Mouse (Mus musculus) limb, embryonic 11.5 days (tissue): ENCODE data around the gene Hebp2. TPM values are rescaled to one million over a fixed set of nuclear protein-coding genes. Genes with fewer than 3 reads are reported as not detected.
"Not testable (repeated sequence)": the region's sequence is repeated elsewhere in the genome, so short reads cannot be mapped to it uniquely, and the experiment has no call there.

Source experiments
- ATAC-seq: fragments of 200-750 bp; cut with Nextera tagmentation; 2 replicates; pipeline ENCODE4 v1.8.0; 2017; ENCODE audit warnings: low read depth; ENCODE audit not compliant: insufficient number of reproducible peaks, low FRiP score, low TSS enrichment
- DNase-seq: peaks from one replicate; pipeline ENCODE4 v3.0.0-alpha.2; 2015; ENCODE audit warnings: low spot score
- H3K27ac ChIP-seq: fragments of 300-500 bp; sonication (generic); replicated peaks from 2 replicates; pipeline ENCODE4 v1.5.1; 2014; ENCODE audit warnings: low read depth, mild to moderate bottlenecking, low read length
- H3K27me3 ChIP-seq: fragments of 300-500 bp; sonication (generic); 2 replicates; pipeline ENCODE4 v1.6.1; 2014; ENCODE audit warnings: mild to moderate bottlenecking, low read length, mixed read lengths; ENCODE audit not compliant: control insufficient read depth, insufficient read depth
- H3K36me3 ChIP-seq: fragments of 300-500 bp; sonication (generic); 2 replicates; pipeline ENCODE4 v1.6.1; 2014; ENCODE audit warnings: mild to moderate bottlenecking, low read length, moderate library complexity, mixed read lengths; ENCODE audit not compliant: control insufficient read depth, insufficient read depth
- H3K4me1 ChIP-seq: fragments of 300-500 bp; sonication (generic); 2 replicates; pipeline ENCODE4 v1.6.1; 2014; ENCODE audit warnings: low read length, mixed read lengths; ENCODE audit not compliant: control insufficient read depth, insufficient read depth
- H3K4me2 ChIP-seq: fragments of 300-500 bp; sonication (generic); 2 replicates; pipeline ENCODE4 v1.6.1; 2014; ENCODE audit warnings: low read depth, mild to moderate bottlenecking, moderate library complexity; ENCODE audit not compliant: severe bottlenecking
- H3K4me3 ChIP-seq: fragments of 300-500 bp; sonication (generic); 2 replicates; pipeline ENCODE4 v1.5.1; 2014; ENCODE audit warnings: low read depth, low read length
- H3K9ac ChIP-seq: fragments of 300-500 bp; sonication (generic); 2 replicates; pipeline ENCODE4 v1.6.1; 2014; ENCODE audit warnings: mild to moderate bottlenecking, low read length
- H3K9me3 ChIP-seq: fragments of 300-500 bp; sonication (generic); 2 replicates; pipeline ENCODE4 v1.6.1; 2016; ENCODE audit warnings: low read length; ENCODE audit not compliant: control insufficient read depth
- WGBS: fragments of 180-500 bp; shearing (Covaris S2); extraction: QIAGEN DNeasy Blood & Tissue Kit; methylation state at CpG from one replicate; pipeline ENCODE4 v1.1.7; 2014; 5-methylcytosine and 5-hydroxymethylcytosine counted together
- polyA plus RNA-seq: library from polyadenylated mRNA; unstranded; fragments of >200 nt; fragmentation: Nextera tagmentation; extraction: Ambion mirVana; gene quantifications from 2 replicates; pipeline ENCODE4 v1.2.1, GENCODE M21; 2014

The Hebp2 gene
- 19.7 and 21.0 TPM in 2 replicates for polyA plus RNA-seq

- Histone ChIP-seq H3K27me3 (no peaks in the 10 kb centered on the region), H3K4me1 (no peaks in the 10 kb centered on the region), H3K9ac (peak within 1 kb of the TSS; percentile 66), H3K4me2 (peak within 1 kb of the TSS; percentile 87), H3K27ac (no peak within 1 kb of the TSS), H3K36me3 (no peaks in the 10 kb centered on the region), H3K4me3 (peak within 1 kb of the TSS; percentile 56), H3K9me3 (no peaks in the 10 kb centered on the region)
- DNase-seq (peak; percentile 91), ATAC-seq (peak; percentile 92)
- WGBS = 1% methylated on average over 22 of the region's 22 CpGs
Measured at GRCm38 (mm10) chr10:18545813-18546235, at the start of gene Hebp2. Gene Hebp2 (minus strand): TSS chr10:18546076.

DNA sequence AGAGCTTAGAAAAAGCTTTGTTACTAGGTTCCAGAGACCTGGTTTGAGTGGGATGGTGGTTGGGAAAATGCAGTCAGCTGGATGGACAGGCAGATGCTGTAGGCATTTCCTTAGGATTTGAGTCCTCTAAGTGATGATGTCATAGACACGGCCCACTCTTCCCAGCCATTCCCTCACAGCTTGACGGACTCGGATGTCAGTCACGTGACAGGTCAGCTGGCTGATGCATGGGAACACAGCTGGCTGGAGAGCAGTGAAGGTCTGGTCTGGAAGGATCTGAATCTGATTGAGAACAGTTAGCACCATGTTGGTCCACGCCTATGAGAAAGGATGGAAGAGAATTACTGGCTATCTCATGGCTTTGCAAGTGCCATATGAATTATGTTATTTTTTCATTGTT is 43.6 kb upstream of the Hebp2 start:
- Histone ChIP-seq H3K27ac (no peak overlapping the region), H3K36me3 (no peaks in the 10 kb centered on the region), H3K4me1 (no peaks in the 10 kb centered on the region), H3K4me3 (no peak overlapping the region), H3K27me3 (no peaks in the 10 kb centered on the region), H3K4me2 (no peak overlapping the region), H3K9me3 (no peaks in the 10 kb centered on the region), H3K9ac (no peak overlapping the region)
- no peak for ATAC-seq
- DNase-seq = no peak
- 89% methylated on average over 5 of the region's 5 CpGs for WGBS

- ATAC-seq (no peak), DNase-seq (no peak)
- Histone ChIP-seq H3K9ac (no peak overlapping the region), H3K36me3 (no peaks in the 10 kb centered on the region), H3K4me2 (no peak overlapping the region), H3K9me3 (no peaks in the 10 kb centered on the region), H3K27me3 (no peaks in the 10 kb centered on the region), H3K27ac (no peak overlapping the region), H3K4me3 (no peak overlapping the region), H3K4me1 (no peaks in the 10 kb centered on the region)
- 45% methylated on average over 7 of the region's 7 CpGs for WGBS
Measured at GRCm38 (mm10) chr10:18584188-18584587, 38.3 kb upstream of the Hebp2 start.

DNA sequence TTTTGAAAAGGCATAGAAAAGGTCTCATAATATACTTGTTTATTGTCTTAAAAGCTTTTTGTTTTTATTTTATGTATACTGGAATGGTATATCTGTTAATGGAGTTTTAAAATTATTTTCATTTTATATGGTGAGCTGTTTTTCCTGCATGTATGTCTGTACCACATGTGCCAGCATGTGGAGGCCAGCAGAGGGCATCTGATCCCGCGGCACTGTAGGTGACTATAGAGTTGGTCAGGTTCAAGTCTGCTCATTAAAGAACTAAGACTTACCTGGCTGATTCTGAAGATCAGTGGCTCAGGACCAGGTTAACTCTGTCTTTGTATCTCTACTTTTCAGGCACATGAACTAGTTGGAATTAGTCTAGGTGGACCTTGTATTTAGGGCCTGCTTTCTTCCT is 26.7 kb upstream of the Hebp2 start:
- ATAC-seq = no peak
- no peaks in the 10 kb centered on the region for H3K4me1 ChIP-seq
- H3K4me3 ChIP-seq = no peak overlapping the region
- no peak for DNase-seq
- 47% methylated on average over 2 of the region's 2 CpGs for WGBS
- no peak overlapping the region for H3K9ac ChIP-seq
- H3K36me3 ChIP-seq = no peaks in the 10 kb centered on the region
- no peak overlapping the region for H3K4me2 ChIP-seq
- no peaks in the 10 kb centered on the region for H3K9me3 ChIP-seq
- no peaks in the 10 kb centered on the region for H3K27me3 ChIP-seq
- H3K27ac ChIP-seq = no peak overlapping the region

DNA sequence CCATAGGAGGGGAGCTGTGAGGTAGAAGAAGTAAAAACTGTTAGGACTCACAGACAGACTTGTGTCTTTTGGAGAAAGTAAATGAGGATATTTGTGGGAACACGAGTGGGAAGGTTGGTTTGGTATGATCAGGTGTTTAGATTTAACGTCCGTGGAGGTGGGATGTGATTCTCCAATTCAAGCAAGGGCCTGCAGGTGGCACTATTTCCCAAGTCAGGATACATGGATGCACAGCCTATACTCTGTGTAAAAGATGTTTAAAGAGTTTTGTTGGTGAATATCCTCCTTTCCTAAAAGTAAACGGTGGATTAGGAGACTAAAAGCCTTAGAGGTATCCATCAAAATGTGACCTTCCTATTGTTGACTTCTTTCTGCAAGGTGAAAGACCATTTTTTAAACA is 17.1 kb upstream of the Hebp2 start:
- no peaks in the 10 kb centered on the region for H3K36me3 ChIP-seq
- DNase-seq = peak; percentile 72
- H3K4me2 ChIP-seq = no peak overlapping the region
- no peak for ATAC-seq
- H3K4me1 ChIP-seq = no peaks in the 10 kb centered on the region
- H3K9me3 ChIP-seq = no peaks in the 10 kb centered on the region
- no peak overlapping the region for H3K9ac ChIP-seq
- H3K27me3 ChIP-seq = no peaks in the 10 kb centered on the region
- no peak overlapping the region for H3K4me3 ChIP-seq
- 10% methylated on average over 4 of the region's 4 CpGs for WGBS
- H3K27ac ChIP-seq = no peak overlapping the region

DNA sequence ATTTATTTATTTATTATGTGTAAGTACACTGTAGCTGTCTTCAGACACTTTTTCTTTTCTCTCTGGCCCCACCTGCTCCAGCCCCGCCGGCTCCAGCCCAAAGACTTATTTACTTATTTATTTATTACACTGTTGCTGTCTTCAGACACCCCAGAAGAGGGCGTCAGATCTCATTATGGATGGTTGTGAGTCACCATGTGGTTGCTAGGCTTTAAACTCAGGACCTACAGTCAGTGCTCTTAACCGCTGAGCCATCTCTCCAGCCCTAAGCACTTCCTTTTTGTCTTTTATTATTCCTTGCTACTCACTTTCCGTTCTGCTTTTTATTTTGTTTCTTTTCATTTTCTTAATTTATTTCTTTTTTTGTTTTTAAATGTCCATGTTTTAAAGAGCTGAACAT is 15.6 kb upstream of the Hebp2 start:
- Histone ChIP-seq H3K4me2 (no peak overlapping the region), H3K4me1 (no peaks in the 10 kb centered on the region), H3K9ac (no peak overlapping the region), H3K36me3 (no peaks in the 10 kb centered on the region), H3K9me3 (no peaks in the 10 kb centered on the region), H3K27me3 (no peaks in the 10 kb centered on the region), H3K27ac (no peak overlapping the region), H3K4me3 (no peak overlapping the region)
- DNase-seq = no peak
- no peak for ATAC-seq
- 45% methylated on average over 5 of the region's 5 CpGs for WGBS

DNA sequence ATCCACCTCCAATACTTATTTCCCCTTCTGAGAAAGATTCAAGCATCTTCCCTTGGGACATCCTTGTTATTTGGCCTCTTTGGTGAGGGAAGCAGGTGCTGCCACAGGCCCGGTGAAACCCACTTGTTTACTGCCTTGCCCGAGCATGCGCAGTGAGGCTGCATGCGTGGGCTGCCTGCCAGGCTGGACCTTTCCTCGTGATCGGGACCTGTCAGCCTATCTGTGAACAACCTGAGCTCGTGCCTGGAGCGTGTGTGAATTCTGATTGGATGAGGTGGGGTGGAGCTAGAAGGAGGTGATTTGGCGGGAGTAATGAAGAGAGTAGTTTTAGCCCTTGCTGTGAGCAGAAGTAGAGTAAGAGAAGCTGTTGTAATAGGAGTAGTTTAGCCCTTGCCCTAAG is 13.2 kb upstream of the Hebp2 start:
- H3K4me1 ChIP-seq, H3K27me3 ChIP-seq, H3K4me3 ChIP-seq, H3K36me3 ChIP-seq, DNase-seq, H3K9ac ChIP-seq, ATAC-seq, H3K4me2 ChIP-seq, H3K9me3 ChIP-seq, H3K27ac ChIP-seq: not testable (repeated sequence)
- 80% methylated on average over 9 of the region's 9 CpGs for WGBS

DNA sequence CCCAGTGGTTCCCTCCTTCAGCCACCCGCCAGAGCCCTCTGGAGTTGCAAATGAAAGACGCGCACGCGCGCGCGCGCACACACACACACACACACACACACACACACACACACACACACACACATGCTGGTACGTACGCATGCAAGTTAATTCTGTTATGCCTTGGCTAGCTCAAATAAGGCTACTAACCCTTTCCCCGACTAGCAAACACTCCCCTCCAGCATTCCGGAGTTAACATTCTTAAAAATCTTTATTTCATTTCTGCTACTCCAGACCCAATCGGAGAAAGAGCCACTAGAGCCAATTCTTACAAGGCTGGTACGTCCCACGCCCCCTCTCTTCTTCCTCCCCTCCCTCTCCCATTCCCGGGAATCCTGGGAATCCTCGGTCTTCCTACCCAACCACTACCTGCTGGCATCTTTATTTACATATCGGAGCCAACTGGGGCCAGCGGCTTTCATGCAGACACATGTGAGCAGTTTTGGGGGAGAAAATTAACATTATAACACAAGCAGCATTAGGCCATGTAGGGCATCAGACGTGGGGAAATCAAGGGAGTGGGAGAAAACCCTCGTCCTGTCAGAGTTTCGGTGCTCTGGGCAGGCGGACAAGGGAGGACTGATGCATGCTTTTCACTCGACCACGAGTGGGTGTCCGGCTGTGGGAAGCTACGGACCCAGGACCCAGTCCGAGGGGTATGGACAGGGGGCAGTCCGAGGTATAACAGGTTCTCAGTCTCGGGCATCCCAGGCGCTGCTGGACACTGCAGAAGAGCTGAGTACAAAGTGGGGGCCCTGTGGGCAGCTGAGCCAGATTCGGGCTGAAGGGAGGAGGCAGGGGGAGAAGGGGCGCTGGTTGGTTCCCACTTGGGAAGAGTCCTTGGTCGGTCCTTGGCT is 3.7 kb upstream of the Hebp2 start:
- Histone ChIP-seq H3K27me3 (no peaks in the 10 kb centered on the region), H3K9ac (peak overlapping the region; percentile 35; the same call in 1 of the 2 replicates), H3K4me1 (no peaks in the 10 kb centered on the region), H3K9me3 (no peaks in the 10 kb centered on the region), H3K4me2 (peak overlapping the region; percentile 55), H3K4me3 (peak overlapping the region; percentile 34), H3K36me3 (no peaks in the 10 kb centered on the region), H3K27ac (no peak overlapping the region)
- DNase-seq (peak; percentile 47), ATAC-seq (no peak)
- 4% methylated on average over 35 of the region's 35 CpGs for WGBS
